8 mouse cellular contexts compared by ENCODE assay signal in genomic region chr1:136306424-136306823, GRCm38 (mm10). TPM values are rescaled to one million over a fixed set of nuclear protein-coding genes. Genes with fewer than 3 reads are reported as not detected.
DNase-seq lines count a peak whose midpoint lies in the region; ATAC-seq and TF ChIP-seq lines count a peak whose summit lies in the region.
"Had no signal": no experiment of that assay in that cellular context is flagged by ENCODE, and none has a peak within 500 bp of the region (broad histone marks: within the 10 kb centered on the region; RNA-seq: fewer than 3 reads in every experiment).

No protein-coding gene starts in this region.

- no peak for TF ChIP-seq POLR2A in CH12.LX (IDR thresholded peaks at IDR 0.05; ENCODE audit: low read depth, low read length)

- no peaks in the 10 kb centered on the region for H3K9me3 ChIP-seq in CH12.LX (replicated peaks; ENCODE audit: low read length)
- H3K9me3 ChIP-seq in embryonic facial prominence, embryonic 14.5 days (ENCODE audit: control insufficient read depth, low read length) = no peaks in the 10 kb centered on the region
- H3K9me3 ChIP-seq in liver, postnatal 0 days (ENCODE audit: low read length) = no peaks in the 10 kb centered on the region
- H3K9me3 ChIP-seq: limb, embryonic 15.5 days had no signal

- peaks cover 0 to 23% of the 10 kb centered on the region in 2 experiments for H3K36me3 ChIP-seq in CH12.LX (replicated peaks in 1 of 2; ENCODE audit: control insufficient read depth in 1 of 2, insufficient read depth in 1 of 2, low read length in 1 of 2)
- 0 out of 2 replicates have a peak, but pooled peaks cover 6% of the 10 kb centered on the region for H3K36me3 ChIP-seq in embryonic facial prominence, embryonic 14.5 days (ENCODE audit: control insufficient read depth, insufficient read depth, low read length)
- H3K36me3 ChIP-seq in liver, postnatal 0 days (replicated peaks; ENCODE audit: insufficient read depth, low read length) = 0 out of 2 replicates have a peak, but pooled peaks cover 4% of the 10 kb centered on the region

- 89% methylated on average over 3 of the region's 3 CpGs for WGBS in embryonic facial prominence, embryonic 14.5 days
- 70% methylated on average over 3 of the region's 3 CpGs for WGBS in liver, postnatal 0 days (ENCODE audit: insufficient replicate concordance)

- no peak overlapping the region for H3K4me2 ChIP-seq in CH12.LX (ENCODE audit: insufficient read depth, low read depth, poor library complexity, severe bottlenecking)
- no peak overlapping the region for H3K4me2 ChIP-seq in embryonic facial prominence, embryonic 14.5 days (ENCODE audit: low read depth, low read length)
- H3K4me2 ChIP-seq in liver, postnatal 0 days (ENCODE audit: low read depth, low read length) = no peak overlapping the region
- H3K4me2 ChIP-seq: limb, embryonic 15.5 days had no signal

- H3K9ac ChIP-seq in CH12.LX (ENCODE audit: insufficient read depth, low read depth) = no peak overlapping the region
- no peak overlapping the region for H3K9ac ChIP-seq in embryonic facial prominence, embryonic 14.5 days (ENCODE audit: low read depth, low read length)
- H3K9ac ChIP-seq in liver, postnatal 0 days (replicated peaks) = no peak overlapping the region
- H3K9ac ChIP-seq: limb, embryonic 15.5 days had no signal

- TF ChIP-seq CTCF in CH12.LX (conservative IDR thresholded peaks at IDR 0.05 in 1 of 2, IDR thresholded peaks at IDR 0.05 in 1 of 2; ENCODE audit: low read depth in 2 of 2, low read length in 2 of 2) = peak in 1 of 2 experiments; percentile 65; a peak in 2 of 4 replicates
- peak; percentile 69 for TF ChIP-seq CTCF in liver, postnatal 0 days (IDR thresholded peaks at IDR 0.05; ENCODE audit: low read depth)

- H3K27me3 ChIP-seq in CH12.LX (replicated peaks) = no peaks in the 10 kb centered on the region
- no peaks in the 10 kb centered on the region for H3K27me3 ChIP-seq in embryonic facial prominence, embryonic 14.5 days (replicated peaks; ENCODE audit: control insufficient read depth, insufficient read depth, low read length)
- H3K27me3 ChIP-seq in liver, postnatal 0 days (ENCODE audit: insufficient read depth, low read length) = no peaks in the 10 kb centered on the region
- H3K27me3 ChIP-seq: limb, embryonic 15.5 days had no signal

- peak; percentile 51 for TF ChIP-seq RAD21 in CH12.LX (IDR thresholded peaks at IDR 0.05; ENCODE audit: low read depth, low read length)

- in situ Hi-C loops in CH12.LX (cut with MboI; ENCODE audit: low pct_ligation_motif_present, low pct_unique_long_range_greater_than_20kb, low sequenced_read_pairs) = no loop called here

- no peak overlapping the region for H3K27ac ChIP-seq in CH12.LX (ENCODE audit: insufficient read depth, low read depth)
- H3K27ac ChIP-seq in embryonic facial prominence, embryonic 14.5 days (replicated peaks; ENCODE audit: low read depth, low read length) = no peak overlapping the region
- no peak overlapping the region for H3K27ac ChIP-seq in liver, postnatal 0 days (ENCODE audit: low read depth)
- H3K27ac ChIP-seq: limb, embryonic 15.5 days had no signal

- dilution Hi-C loops in CH12.LX (cut with MboI; ENCODE audit: extremely low pct_ligation_motif_present, extremely low pct_unique_long_range_greater_than_20kb, low sequenced_read_pairs) = no loop called here

- H3K79me2 ChIP-seq in CH12.LX (replicated peaks; ENCODE audit: control insufficient read depth, extremely low read depth, insufficient read depth, poor library complexity, severe bottlenecking) = no peaks in the 10 kb centered on the region; the same call in 1 of the 2 replicates

- ATAC-seq in embryonic facial prominence, embryonic 14.5 days (ENCODE audit: low read depth) = no peak
- ATAC-seq in liver, postnatal 0 days = no peak

- H3K4me1 ChIP-seq in CH12.LX (ENCODE audit: control insufficient read depth in 1 of 2, insufficient read depth in 2 of 2) = 0 out of 4 replicates have a peak, but pooled peaks cover 0 to 4% of the 10 kb centered on the region in 2 experiments
- H3K4me1 ChIP-seq in embryonic facial prominence, embryonic 14.5 days (ENCODE audit: control insufficient read depth, insufficient read depth, low read length) = no peaks in the 10 kb centered on the region
- no peaks in the 10 kb centered on the region for H3K4me1 ChIP-seq in liver, postnatal 0 days (ENCODE audit: insufficient read depth)
- H3K4me1 ChIP-seq: limb, embryonic 15.5 days had no signal

- intact Hi-C loops in left cerebral cortex, postnatal 4 days (cut with DNase I) = no loop called here

- H3K4me3 ChIP-seq in CH12.LX (replicated peaks in 1 of 3; ENCODE audit: low read depth in 2 of 3, low read length in 2 of 3, poor library complexity in 1 of 3) = no peak overlapping the region
- no peak overlapping the region for H3K4me3 ChIP-seq in embryonic facial prominence, embryonic 14.5 days (ENCODE audit: low read depth, low read length)
- no peak overlapping the region for H3K4me3 ChIP-seq in liver, postnatal 0 days (ENCODE audit: low read depth, low read length)
- H3K4me3 ChIP-seq: limb, embryonic 15.5 days had no signal

- no peak for TF ChIP-seq EP300 in CH12.LX (IDR thresholded peaks at IDR 0.05; ENCODE audit: low read length)
- no peak for TF ChIP-seq EP300 in liver, postnatal 0 days (IDR thresholded peaks at IDR 0.05; ENCODE audit: low read depth)

- peak; percentile 8 for DNase-seq in left cerebral cortex, postnatal 4 days
- DNase-seq in left cerebral cortex, adult 18-20 months (ENCODE audit: low spot score in 2 of 2) = no peak
- peak; percentile 33 for DNase-seq in CH12.LX (ENCODE audit: extremely low read depth)
- DNase-seq in adipocyte (ENCODE audit: low spot score) = peak; percentile 78
- peak; percentile 51 for DNase-seq in embryonic facial prominence, embryonic 14.5 days (ENCODE audit: low spot score)
- no peak for DNase-seq in liver, postnatal 0 days
- DNase-seq in urinary bladder, postnatal 4 days (ENCODE audit: low spot score in 2 of 2) = no peak

TF ChIP-seq in CH12.LX, 34 proteins besides CTCF, POLR2A, EP300 and RAD21:
- TF ChIP-seq MYC (IDR thresholded peaks at IDR 0.05; ENCODE audit: low read depth, low read length) (no peak), ZNF384 (IDR thresholded peaks at IDR 0.05; ENCODE audit: low read depth, low read length) (no peak), SMC3 (IDR thresholded peaks at IDR 0.05; ENCODE audit: low read depth, low read length) (peak; percentile 64), E2F4 (IDR thresholded peaks at IDR 0.05; ENCODE audit: insufficient replicate concordance, low read depth, low read length) (no peak)

RNA-seq across cellular contexts. Expression of gene Camsap2, which starts 39.5 kb away (rescaled TPM):
- total RNA-seq in left cerebral cortex, postnatal 4 days (2021) = 100 to 1,000 TPM; 153 to 159 TPM
- 100 to 1,000 TPM; 131 to 133 TPM for total RNA-seq in left cerebral cortex, adult 18-20 months (2021)
- 5.6 and 7.0 TPM in 2 replicates for total RNA-seq in CH12.LX (2012; rRNA removed)
- total RNA-seq in CH12.LX (2014; rRNA removed) = 9.5 and 10.0 TPM in 2 replicates
- polyA plus RNA-seq in CH12.LX (2012; ENCODE audit: insufficient read length, low read depth) = 10.9 and 11.3 TPM in 2 replicates
- polyA plus RNA-seq in embryonic facial prominence, embryonic 14.5 days (2014; fragmentation: Nextera tagmentation; extraction: Ambion mirVana) = 18.4 and 20.3 TPM in 2 replicates
- 3.1 and 3.4 TPM in 2 replicates for polyA plus RNA-seq in liver, postnatal 0 days (2015; fragmentation: Nextera tagmentation; extraction: Ambion mirVana)

RNA-seq across cellular contexts. Expression of gene Gpr25, which starts 45.8 kb away (rescaled TPM):
- 10 to 100 TPM; 10.2 to 11.5 TPM for total RNA-seq in left cerebral cortex, postnatal 4 days (2021)
- 1 to 10 TPM; 3.8 to 4.2 TPM for total RNA-seq in left cerebral cortex, adult 18-20 months (2021)
- not detected in 2 replicates for total RNA-seq in CH12.LX (2012; rRNA removed)
- total RNA-seq in CH12.LX (2014; rRNA removed) = not detected in 2 replicates
- polyA plus RNA-seq in CH12.LX (2012; ENCODE audit: insufficient read length, low read depth) = not detected in 2 replicates
- not detected in 2 replicates for polyA plus RNA-seq in embryonic facial prominence, embryonic 14.5 days (2014; fragmentation: Nextera tagmentation; extraction: Ambion mirVana)
- polyA plus RNA-seq in liver, postnatal 0 days (2015; fragmentation: Nextera tagmentation; extraction: Ambion mirVana) = not detected in 2 replicates
- polyA plus RNA-seq: limb, embryonic 15.5 days had no signal

Comparison
In these comparisons a context has a peak if more than half of its experiments do, and no peak if none do; other contexts are left out.
1. DNase-seq: peak in left cerebral cortex, postnatal 4 days (single experiment), CH12.LX (single experiment), adipocyte (single experiment) and embryonic facial prominence, embryonic 14.5 days (single experiment); none in left cerebral cortex, adult 18-20 months (0 of 2), liver, postnatal 0 days (single experiment) and urinary bladder, postnatal 4 days (0 of 2).
2. RNA of gene Camsap2, which starts 39.5 kb away (total RNA-seq): 153 to 159 TPM in left cerebral cortex, postnatal 4 days and 131 to 133 TPM in left cerebral cortex, adult 18-20 months; 5.6 to 10.0 TPM in CH12.LX; every median in the first group is over 10 times any median in the second.
3. RNA of gene Gpr25, which starts 45.8 kb away (total RNA-seq): 10.2 to 11.5 TPM in left cerebral cortex, postnatal 4 days and 3.8 to 4.2 TPM in left cerebral cortex, adult 18-20 months; not detected in CH12.LX; every median in the first group is over 4 times any median in the second.